Mouse (Mus musculus) thymus, postnatal 25 days (tissue): ENCODE measurements around the gene Alox15.
A peak's percentile ranks its signal among the peaks of the same experiment; 100 is the strongest.

Source experiments
- DNase-seq: peaks from one replicate; pipeline ENCODE4 v3.0.0; 2022

Alox15 gene

DNA sequence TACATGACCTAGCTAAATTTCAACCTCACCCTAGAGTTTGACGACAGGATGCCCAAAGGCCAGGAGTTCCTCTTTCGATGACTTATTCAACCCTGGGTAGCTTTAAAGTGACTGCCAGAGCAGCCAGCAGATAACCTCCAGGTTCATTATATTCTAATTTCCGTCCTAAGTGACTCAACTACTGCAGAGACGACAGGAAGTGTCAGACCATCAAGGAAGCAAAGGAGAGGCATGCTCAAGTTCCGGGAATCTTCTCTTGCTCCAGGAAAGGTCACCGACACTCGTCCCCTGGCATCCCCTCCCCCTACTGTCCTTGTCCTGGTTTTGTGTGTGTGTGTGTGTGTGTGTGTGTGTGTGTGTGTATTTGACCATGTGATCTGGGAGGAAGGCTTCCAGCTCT is 45.7 kb downstream of the Alox15 start:
- peak; percentile 37 for DNase-seq

DNA sequence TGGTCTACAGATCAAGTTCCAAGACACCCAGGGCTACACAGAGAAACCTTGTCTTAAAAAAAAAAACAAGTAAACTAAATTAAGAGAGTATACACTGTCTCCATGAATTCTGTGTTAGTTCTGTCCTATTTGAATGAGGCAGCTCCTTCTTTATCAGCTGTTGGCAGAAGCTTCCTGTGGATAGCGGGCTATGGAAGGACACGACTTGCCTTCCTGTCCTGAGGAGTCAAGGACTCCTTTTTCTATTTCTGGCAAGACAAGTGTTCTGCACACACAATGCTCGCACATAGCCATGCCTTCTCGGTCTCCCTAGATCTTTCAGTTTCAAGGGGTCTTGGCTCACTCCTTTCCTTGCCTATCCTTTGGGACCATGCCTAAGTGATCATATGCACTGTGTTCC is 49.5 kb downstream of the Alox15 start:
- DNase-seq: no peak

DNA sequence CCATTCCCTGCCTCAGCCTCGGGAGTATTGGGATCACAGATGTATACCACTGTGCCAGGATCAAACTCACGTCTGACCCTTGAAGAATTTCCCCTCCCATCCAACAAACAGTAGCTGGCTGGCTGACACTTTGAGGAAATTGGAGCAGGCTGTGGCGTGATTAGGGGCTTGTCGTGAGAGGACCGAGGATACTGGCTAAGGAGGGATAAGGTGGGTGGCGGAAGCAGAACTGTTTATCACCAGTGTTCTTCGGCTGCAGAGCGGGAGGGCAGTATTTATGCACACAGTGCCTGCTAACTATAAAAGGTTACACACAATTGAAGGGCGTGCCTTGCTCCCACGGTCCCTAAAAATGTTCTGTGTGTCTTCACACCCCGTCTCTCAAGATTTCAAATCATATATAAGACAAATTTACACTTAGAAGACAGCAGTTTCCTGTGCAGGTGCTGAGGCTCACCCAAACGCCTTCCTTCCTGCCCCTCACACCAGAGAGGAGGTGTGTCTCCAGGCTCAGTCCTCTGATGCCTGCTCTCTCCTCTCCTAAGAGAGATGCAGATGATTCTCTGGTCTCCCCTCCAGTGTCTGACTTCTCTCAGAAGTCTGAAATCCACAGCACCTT is 53.9 kb downstream of the Alox15 start:
- DNase-seq: peak; percentile 78

DNA sequence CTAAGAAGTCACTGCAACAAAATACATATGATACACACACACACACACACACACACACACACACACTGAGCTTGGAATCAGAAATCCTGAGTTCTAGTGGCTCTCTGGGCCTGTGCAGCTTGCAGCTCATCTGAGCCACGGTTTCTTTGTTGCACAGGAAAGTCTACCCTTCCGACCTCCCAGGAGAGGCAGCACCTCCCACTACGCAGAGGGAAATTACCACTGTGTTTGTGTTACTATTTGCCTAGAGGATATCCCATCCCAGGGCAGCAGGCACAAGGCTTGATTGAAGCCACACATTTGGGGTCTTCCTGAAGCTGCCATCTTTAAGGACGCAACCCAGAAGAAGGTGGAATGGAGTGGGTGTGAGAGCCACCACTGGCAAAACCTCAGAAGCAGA is 54.4 kb downstream of the Alox15 start:
- DNase-seq: peak; percentile 55
